Mouse (Mus musculus) neural tube, embryonic 14.5 days (tissue): Measurements from ENCODE around the gene Heatr5a. TPM values are rescaled to one million over a fixed set of nuclear protein-coding genes. Genes with fewer than 3 reads are reported as not detected.

ENCODE experiments used
- polyA plus RNA-seq: library from polyadenylated mRNA; unstranded; fragments of >200 nt; fragmentation: Nextera tagmentation; extraction: Ambion mirVana; gene quantifications from 2 replicates; pipeline ENCODE4 v1.2.1, GENCODE M21; 2014

Heatr5a gene
- polyA plus RNA-seq, 1 experiment from 2014 or later = 9.1 TPM

Other genes with a start within 250 kb of the Heatr5a start
- gene Hectd1, start 141.8 kb downstream of the Heatr5a start, polyA plus RNA-seq = 48.9 and 50.5 TPM in 2 replicates
- gene Dtd2, start 35.2 kb upstream of the Heatr5a start, polyA plus RNA-seq = 20.1 and 23.2 TPM in 2 replicates
- not detected in 2 replicates for gene Gpr33, start 56.7 kb upstream of the Heatr5a start, polyA plus RNA-seq
- 6.3 and 7.4 TPM in 2 replicates for gene Nubpl, start 126.4 kb upstream of the Heatr5a start, polyA plus RNA-seq